Mouse (Mus musculus): ENCODE results near the gene Cib1.

Cib1 gene

DNA sequence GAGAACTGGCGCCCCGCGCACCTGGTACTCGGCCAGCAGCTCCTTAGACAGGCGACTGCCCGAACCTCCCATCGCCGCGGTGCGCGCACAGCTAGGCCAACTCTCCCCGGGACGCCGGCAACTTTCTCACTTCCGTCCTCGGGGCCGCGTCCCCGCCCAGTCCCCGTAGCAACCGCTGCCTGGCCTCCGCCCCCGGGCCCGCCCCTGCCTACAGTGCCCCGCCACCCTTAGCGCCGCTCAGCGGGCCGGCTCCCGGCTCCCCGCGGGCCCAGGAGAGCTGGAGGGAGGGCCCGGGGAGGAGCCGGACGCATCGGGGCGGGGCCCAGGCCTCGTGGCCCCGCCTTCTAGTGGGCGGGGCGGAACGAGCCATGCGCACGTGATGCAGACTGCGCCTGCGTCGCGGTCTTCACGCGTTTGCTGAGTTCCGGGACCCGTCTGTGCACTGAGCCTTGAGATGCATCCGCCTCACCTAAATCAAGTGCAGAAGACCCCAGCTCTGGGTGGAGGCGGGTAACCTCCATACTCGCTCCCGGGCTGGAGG is at the start of gene Cib1, which contains the start of gene Gdpgp1:
TSS of gene Cib1 (minus strand) at position 325 of the 541 bp plus-strand sequence.
TSS of gene Gdpgp1 (plus strand) at position 377 of the 541 bp plus-strand sequence.
- peak; percentile 93 for DNase-seq (ENCODE audit: low spot score)

- DNase-seq (ENCODE audit: low spot score), result no peak
Observed at GRCm38 (mm10) chr7:80281646-80282045, 49.0 kb upstream of the Cib1 start.

DNA sequence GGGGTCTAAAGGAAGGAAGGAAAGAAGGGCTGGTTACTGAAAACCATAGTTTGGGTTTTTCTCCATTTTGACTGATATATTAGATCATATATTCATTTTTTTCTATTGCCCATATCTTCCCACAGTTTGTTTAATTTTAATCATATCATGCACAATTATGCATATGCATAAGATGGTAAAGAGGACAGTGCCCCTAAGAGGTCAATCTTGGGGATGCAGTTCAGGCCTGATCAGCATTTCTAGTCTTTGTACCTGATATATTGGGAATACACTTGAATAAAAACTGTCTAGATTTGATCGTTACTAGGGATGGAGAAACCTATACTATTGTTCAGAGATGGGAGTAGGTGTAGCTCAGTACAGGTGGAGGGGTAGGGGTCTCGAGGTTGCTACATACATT is 48.4 kb upstream of the Cib1 start:
- DNase-seq (ENCODE audit: low spot score), result no peak

GRCm38 (mm10) chr7:80280032-80280431 is 47.4 kb upstream of the Cib1 start:
- no peak for DNase-seq (ENCODE audit: low spot score)

DNA sequence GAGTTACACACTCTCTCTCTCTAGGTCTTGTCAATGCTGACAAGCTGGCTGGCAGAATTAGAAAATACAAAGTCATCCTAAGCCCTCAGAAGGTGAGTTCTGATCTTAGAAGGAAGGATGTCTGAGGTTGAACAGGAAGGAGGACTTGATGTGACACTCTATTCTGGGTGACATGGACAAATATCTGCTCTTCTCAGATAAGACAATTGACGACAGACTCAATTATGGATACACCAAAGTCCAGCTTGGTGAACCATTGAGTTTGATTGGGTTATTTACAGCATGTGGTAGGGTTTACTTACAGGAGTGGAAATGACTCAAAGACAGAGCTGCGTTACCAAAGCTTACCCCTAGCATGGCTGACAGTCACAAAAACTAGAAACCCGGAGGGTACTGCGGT is 43.8 kb upstream of the Cib1 start:
- DNase-seq (ENCODE audit: low spot score), result no peak

DNA sequence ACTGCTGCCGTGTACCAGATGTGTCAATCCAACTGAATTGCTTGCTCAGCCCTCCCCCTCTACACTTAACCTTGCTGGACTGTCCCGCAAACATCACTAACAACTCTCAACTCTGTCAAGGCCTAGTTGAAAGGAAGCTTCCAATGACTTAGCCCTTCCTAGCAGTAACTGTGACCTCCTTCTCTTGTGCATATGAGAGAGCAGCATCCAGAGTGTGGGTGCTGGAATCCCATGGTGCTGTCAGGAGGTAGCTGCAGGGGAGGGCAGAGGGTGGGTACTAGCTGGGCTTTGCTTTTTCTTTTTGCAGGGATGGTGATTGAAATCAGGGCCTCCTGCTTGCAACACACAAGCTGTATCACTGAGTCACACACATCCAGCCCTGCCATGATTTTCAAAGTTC is 40.8 kb upstream of the Cib1 start:
- no peak for DNase-seq (ENCODE audit: low spot score)

DNA sequence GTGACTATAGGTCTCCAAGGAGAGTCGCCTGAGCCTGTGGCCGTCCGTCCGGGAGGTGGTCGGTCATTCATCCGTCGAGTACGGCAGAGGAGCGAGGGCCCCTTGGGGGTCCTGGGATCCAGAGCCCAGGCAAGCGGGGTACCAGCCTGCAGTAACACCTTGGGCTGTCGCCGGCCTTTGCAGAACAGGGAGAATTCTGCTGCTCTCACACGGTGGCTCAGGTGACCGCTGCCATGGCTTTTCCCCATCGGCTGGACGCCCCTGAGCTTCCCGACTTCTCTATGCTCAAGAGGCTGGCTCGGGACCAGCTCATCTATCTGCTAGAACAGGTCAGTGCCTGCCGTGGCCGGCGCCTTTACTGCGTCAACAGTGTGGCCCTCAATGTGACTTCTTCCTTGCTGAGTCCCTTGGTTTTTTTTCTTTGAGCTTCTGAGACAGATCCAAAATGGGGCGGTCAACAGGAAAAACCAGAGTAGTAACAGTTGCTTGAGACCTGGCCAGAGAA is 37.2 kb upstream of the Cib1 start:
- no peak for DNase-seq (ENCODE audit: low spot score)

GRCm38 (mm10) chr7:80268897-80269750 is 36.5 kb upstream of the Cib1 start, which contains the start of gene Vps33b:
Vps33b (plus strand) TSS chr7:80269649.
- peak; percentile 96 for DNase-seq (ENCODE audit: low spot score)

DNA sequence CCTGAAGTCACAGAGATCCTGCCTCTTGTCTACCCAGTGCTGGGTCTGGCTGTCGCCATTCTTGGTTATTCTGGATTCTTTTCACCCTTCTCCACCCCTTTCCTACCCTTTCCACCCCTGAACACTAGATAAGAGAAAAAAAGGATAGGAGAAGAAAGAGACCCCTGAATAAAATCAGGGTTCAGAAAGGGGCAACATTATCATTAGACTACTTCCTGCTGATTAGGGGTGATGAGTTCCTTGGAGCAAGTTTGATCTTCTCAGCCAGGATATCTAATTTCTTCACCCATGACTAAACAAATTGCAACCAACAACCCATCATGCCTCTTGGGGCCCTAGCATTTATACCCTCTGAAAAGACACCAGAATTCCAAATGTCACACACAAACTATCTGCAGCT is 35.2 kb upstream of the Cib1 start:
- DNase-seq (ENCODE audit: low spot score), result no peak

GRCm38 (mm10) chr7:80264606-80265005 is 32.0 kb upstream of the Cib1 start:
- DNase-seq (ENCODE audit: low spot score), result no peak

DNA sequence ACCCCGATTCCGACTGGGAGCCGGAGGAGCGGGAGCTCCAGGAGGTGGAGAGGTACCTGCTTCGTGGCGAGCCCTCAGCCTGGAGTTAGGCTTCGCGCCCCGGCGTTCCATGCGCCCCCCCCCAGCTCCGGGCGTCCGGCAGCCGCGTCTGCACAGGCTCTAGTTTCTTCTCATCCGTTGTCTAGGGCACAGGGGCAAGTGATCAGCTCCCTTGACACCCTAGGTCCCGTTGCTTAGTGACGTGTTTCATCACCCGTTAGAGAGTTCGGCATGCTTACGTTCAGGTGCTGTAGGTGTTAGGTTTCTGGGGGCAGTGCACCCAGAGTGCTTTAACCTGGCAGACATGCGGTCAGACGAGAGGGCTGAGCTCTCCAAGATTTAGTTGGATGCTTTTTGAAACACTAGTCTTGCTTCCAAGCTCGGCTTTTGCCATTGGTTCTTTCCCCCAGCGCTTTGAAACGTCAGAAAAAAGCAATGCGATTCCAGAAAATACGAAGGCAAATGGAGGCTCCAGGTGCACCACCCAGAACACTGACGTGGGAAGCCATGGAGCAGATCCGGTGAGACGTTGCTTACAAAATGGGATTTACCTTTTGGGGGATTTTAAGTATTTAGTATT is 28.9 kb upstream of the Cib1 start:
- no peak for DNase-seq (ENCODE audit: low spot score)

DNA sequence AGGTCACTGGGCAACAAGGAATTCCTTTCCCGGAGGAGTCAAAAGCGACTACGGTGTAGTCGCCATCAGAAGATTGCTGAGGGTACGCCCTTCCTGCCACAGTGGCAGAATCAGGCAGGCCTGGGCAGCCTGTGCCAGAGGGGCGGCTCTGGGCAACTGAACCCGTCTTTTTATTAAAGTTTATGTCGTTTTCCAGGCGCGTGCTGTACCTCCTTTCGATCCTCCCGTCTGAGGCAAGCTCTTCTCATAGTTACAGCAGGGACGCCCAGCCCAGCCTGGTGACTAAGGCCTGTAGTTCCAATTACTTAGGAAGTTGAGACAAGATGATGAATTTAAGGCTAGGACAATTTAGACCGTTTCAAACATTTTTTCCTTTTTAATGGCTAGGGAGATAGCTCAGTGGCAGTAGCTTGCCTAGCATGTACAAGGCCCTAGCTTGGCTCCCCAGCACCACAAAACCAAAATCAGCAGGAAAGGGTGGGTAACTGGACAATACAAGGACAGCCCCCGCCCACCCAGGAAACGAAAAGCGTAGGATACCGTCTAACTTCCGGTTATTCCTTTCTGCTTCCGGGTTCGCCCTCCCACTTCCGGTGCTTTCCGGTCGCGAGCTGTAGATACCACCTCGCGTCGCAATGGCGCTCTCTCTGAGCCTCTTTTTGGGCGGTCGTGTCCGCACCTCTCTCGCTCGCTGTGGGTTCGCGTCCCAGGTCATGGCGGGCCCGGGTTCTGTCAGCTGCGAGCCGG is 28.2 kb upstream of the Cib1 start, which contains the start of gene Ngrn:
TSS of gene Ngrn (plus strand) at position 591 of the 747 bp plus-strand sequence.
- DNase-seq (ENCODE audit: low spot score), result peak; percentile 82

- no peak for DNase-seq (ENCODE audit: low spot score)
Observed at GRCm38 (mm10) chr7:80257706-80258105, 25.1 kb upstream of the Cib1 start.

DNA sequence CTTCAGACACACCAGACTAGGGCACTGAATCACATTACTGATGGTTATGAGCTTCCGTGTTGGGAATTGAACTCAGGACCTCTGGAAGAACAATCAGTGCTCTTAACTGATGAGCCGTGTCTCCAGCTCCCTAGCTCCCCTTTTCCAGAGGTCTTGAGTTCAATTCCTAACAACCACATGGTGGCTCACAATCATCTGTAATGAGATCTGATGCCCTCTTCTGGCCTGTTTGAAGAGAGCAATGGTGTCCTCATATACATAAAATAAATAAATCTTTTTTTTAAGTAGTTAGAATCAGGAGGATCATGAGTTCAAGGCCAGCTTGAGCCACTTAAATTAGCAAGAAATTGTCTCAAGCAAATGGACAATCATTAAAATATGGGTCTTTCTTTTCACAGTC is 23.4 kb upstream of the Cib1 start:
- no peak for DNase-seq (ENCODE audit: low spot score)

GRCm38 (mm10) chr7:80252886-80253285 is 20.3 kb upstream of the Cib1 start:
- no peak for DNase-seq (ENCODE audit: low spot score)

- no peak for DNase-seq (ENCODE audit: low spot score)
Observed at GRCm38 (mm10) chr7:80252437-80252836, 19.8 kb upstream of the Cib1 start.

GRCm38 (mm10) chr7:80246859-80247258 is 14.2 kb upstream of the Cib1 start:
- DNase-seq (ENCODE audit: low spot score), result no peak

DNA sequence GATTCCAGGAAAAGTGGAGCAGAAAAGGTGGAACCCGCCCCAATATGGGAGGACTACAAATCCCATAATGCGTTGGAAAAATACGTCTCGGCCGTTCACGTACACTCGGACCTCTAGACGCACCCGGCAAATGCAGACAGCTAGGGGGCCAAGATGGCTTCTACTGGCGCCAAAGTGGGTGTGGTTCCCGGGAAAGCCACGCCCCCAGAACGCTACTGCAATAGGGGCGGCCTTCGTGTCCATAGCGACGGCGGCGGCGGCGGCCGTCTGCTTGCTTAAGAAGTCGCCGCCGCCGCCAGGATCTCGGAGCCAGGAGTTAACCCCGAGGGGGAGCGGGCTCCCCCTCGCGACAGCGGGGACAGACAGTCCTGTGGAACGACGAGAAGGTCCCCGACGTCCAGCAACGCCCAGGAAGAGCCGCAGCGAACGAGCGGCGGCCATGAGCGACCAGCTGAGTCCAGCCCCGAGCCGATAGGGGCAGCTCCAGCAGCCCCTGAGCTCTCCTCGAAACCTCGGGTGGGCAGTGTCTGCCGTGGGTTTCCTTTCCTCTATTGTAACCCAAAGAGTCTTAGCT is 13.6 kb upstream of the Cib1 start, which contains the start of gene Ttll13:
TSS of gene Ttll13 (plus strand) at position 229 of the 574 bp plus-strand sequence.
- DNase-seq (ENCODE audit: low spot score), result peak; percentile 96

GRCm38 (mm10) chr7:80244851-80245250 is 12.2 kb upstream of the Cib1 start:
- DNase-seq (ENCODE audit: low spot score), result no peak

DNA sequence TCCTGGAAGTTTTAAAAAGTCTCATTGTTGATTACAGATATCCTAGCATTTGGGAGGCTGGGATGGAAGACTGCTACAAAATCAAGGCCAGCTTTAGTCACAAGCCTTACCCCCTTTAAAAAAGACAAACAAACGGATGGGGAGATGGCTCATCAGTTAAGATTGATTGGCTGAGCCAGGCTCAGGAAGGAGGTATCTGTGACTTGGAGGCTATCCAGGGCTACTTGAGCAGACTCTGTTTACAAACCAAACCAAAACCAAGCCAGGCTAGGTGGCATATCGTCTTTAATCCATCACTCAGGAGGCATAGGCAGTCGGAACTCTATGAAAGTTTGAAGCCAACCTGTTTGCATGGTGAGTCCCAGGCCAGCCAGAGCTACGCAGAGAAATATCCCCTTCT is 9.0 kb upstream of the Cib1 start:
- no peak for DNase-seq (ENCODE audit: low spot score)

DNA sequence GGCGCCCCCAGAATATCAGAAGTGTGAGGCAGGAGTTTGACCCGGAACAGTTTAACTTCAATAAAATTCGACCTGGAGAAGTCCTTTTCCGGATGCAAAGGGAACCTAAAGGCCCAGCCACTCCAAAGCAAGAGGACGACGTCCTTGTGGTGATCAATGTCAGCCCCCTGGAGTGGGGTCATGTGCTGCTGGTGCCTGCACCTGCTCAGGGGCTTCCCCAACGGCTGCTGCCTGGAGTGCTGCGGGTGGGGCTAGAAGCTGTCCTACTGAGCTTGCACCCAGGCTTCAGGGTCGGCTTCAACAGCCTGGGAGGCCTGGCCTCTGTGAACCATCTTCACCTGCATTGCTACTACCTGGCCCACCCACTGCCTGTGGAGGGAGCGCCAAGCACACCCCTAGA is 5.9 kb upstream of the Cib1 start:
- DNase-seq (ENCODE audit: low spot score), result no peak

- DNase-seq (ENCODE audit: low spot score), result no peak
Observed at GRCm38 (mm10) chr7:80233799-80234198, 1.2 kb upstream of the Cib1 start.

Data from urinary bladder, postnatal 25 days (tissue).